Mouse (Mus musculus): Measurements from ENCODE around the gene Phkg1.

GRCm38 (mm10) chr5:129909591-129909990, 11.2 kb upstream of the Phkg1 start:
- TF ChIP-seq CTCF (IDR thresholded peaks at IDR 0.05; ENCODE audit: low read depth, low read length) = no peak
- TF ChIP-seq GATA1 (IDR thresholded peaks at IDR 0.05; ENCODE audit: borderline replicate concordance, low read length) = no peak
- TF ChIP-seq TAL1 (conservative IDR thresholded peaks at IDR 0.05; ENCODE audit: low read depth, low read length) = no peak

Data from G1E (cell line).